Mouse (Mus musculus) thymus, postnatal 4 days (tissue): ENCODE results near the gene Eaf2.
A peak's percentile ranks its signal among the peaks of the same experiment; 100 is the strongest.

ENCODE experiments used
- DNase-seq: peaks from one replicate; pipeline ENCODE4 v3.0.0; 2021

Eaf2 gene

DNA sequence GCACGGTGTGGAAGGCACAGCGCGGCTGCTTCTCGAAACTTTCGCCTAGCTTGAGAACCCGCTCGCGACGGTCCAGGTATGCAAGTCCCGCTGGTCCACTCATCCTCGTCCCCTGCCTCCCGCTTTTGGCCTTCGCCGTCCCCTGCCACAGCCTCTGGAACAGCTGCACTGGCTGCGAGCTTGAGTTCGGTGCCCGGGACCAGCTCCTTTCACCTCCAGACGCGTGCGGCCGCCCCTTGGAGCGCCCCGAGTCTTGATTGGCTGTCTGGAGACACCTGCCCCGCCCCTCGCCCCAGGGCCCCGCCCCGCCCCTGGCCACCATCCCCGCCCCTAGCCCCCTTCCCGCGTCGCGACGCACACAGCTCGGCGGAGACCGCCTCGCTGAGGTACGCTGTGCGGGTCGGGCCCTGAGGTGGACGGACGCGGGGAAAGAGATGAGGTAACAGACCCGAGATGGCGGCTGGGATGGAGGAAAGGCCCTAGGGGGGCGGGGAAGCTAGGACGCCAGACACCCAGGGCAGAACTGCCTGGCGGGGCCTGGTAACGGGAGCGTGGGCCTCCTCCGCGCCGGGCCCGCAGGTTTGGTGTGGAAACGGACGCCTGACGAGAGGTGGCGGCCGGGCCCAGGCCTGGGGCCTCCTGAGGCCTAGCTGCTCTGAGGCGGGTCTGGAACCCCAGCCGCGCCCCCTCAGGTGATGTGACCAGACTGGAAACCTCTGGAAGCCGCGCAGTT is 46.6 kb downstream of the Eaf2 start, which contains the start of gene Iqcb1:
Gene Iqcb1, plus strand, starts transcription at position 332 of the 733 bp plus-strand sequence.
- DNase-seq: peak; percentile 93

DNA sequence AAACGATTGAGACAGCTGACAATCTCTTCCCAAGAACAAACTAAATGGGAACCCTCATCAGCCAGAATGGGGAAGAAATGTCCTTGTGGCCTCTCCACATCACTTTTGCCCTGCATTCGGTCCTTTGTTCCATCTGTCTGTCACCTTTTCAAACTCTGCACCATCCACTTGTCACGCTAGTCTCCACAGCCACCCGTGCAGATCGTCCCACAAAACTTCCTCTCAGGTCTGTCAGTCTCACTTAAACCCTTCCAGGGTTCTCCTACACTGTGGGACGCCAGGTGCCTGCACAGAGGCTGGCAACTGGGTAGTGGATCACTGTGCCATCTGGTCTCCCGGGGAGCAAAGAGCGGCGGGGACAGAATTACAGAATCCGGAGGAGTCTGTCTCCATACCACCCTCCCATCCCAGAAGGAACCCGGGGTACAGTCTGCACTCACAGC is 47.2 kb downstream of the Eaf2 start:
- no peak for DNase-seq

DNA sequence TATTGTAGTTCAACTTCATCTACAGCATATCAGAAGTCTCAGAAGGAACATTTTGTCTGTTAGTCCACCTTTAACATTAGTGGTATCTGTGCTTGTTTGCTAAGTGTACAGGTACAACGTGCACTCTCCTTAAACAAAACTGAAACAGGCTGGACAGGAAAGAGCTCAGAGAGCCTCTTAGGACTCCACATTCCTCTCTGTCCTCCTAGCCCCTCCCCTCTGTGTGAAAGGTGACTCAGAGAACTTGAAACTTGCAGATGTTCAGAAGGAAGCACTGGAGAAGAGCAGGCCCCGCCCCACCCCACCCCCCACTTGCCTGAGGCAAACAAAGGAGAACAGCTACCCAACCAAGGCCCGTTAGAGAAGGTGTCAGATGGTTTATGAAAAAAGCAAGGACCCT is 53.3 kb downstream of the Eaf2 start:
- DNase-seq: peak; percentile 58

DNA sequence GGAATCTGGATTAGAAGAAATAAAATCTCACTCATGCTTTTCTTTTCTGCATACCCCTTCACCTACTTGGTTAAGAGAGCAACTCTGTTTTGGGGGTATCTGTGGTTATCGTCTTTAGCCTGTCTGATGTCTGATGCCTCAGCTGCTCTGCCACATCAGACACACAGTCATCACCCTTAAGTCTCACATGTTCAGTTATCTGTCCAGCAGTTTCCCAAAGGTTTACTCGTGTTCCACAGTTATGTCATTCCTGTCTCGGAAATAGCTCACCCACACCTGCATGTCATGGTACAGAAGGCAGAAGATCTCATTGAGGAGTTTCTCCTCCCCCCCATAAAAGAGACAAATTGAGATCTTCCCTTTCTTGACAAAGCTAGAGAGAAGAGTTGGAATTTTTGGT is 54.1 kb downstream of the Eaf2 start:
- DNase-seq: no peak

DNA sequence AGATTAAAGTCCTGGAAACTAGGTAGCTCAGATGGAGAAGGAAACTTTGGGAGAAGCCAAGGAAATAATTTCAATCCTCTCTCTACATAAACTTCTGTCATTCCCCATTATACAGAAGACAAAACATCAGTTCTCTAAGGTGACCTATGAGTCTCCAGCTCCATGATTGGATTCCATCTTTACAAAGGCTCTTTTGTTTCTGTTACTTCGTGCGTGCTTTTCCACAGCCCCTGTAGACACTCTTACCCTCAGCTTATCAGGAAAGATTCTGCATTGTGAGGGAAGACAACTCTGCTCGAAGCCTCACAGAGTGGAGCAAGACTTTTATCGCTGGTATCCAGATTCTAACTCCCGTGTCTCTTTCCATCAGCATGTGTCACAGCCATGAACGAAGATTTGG is 54.8 kb downstream of the Eaf2 start:
- DNase-seq: no peak

DNA sequence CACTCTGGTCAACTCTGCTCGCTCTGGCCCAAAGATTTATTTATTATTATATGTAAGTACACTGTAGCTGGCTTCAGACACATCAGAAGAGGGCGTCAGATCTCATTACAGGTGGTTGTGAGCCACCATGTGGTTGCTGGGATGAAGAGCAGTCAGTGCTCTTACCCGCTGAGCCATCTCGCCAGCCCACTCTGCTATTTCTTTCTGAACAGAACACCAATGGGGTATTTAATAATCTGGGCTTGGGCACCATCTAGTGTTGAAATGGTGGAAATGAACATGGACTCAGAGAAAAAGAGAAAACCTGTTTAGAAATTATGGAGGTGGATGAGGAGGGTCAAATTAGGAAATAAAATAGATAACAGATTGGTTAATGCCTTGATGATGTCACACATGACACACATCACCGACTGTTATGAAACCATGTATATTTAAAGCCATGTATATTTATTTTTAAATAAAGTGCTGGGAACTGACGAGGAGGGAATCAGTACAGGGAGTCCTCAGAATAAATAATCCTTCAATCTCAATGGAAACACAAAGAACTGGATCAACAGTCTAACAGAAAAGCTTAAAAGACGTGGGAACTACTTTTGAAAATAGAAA is 57.4 kb downstream of the Eaf2 start:
- peak; percentile 57 for DNase-seq

DNA sequence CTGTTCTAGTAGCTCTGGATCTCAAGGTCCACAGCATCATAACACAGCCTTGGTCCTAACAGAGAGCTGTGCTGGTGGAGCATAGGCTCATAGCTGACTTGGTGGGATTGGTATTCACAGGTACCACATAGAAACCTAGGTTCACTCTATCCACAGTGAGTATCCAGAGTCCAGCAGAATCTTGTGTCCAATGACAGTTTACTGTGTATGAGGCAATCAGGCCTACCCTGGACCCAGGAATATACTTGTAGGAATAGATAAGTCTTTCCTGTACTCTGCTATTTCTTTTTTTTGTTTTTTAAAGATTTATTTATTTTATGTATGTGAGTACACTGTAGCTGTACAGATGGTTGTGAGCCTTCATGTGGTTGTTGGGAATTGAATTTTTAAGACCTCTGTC is 57.9 kb downstream of the Eaf2 start:
- DNase-seq: no peak

DNA sequence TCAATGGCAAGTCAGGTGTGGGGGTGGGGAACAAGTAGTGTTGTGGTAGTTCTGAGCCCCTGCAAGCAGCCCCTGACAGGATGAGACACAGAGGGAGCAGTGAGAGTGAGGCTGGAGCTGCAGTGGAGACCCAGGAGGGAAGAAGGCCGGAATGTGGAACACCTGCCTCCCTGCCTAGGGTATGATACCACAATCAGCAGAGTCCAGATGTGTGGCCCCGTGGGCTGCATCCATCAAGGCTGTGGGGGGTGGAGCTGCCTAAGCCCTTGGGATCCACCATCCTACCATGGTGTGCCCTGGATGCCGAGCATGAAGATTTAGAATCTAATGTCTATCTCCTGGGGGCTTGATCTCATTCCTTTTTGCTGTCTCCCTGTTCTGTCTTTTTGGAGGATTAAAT is 61.1 kb downstream of the Eaf2 start:
- no peak for DNase-seq

DNA sequence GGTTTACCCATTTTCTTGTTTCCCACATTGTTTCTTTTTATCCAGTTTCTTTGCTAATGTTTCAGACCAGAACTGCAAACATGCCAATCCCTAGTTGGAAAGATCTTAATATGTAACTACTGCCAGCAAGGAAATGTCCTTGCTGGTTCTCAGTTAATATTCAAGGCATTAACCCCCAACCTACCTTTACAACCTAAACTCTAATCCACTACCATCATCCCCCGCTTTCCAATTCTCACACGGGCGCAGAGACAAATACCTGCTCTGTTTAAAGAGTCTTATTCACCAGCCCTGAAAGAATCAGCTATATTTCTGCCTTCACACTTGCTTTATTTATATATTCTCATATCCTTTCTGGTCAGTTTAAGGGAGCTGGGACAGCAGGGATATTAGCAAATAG is 66.2 kb downstream of the Eaf2 start:
- DNase-seq: no peak

DNA sequence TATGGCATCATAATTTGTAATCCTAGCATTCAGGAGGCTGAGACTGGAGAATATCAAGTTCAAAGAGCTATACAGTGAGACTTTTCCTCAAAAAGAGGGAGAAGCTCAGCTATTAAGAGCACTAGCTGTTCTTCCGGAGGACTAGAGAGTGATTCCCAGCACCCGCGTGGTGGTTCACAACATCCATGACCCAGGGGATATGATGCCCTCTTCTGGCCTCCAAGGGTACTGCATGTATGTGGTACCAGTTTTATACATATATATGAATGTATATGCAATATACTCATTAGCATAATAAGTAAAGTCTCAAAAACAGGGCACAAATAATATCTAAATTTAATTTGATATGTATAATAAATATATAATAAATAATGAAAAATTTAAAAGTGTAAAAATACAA is 72.4 kb downstream of the Eaf2 start:
- peak; percentile 36 for DNase-seq

DNA sequence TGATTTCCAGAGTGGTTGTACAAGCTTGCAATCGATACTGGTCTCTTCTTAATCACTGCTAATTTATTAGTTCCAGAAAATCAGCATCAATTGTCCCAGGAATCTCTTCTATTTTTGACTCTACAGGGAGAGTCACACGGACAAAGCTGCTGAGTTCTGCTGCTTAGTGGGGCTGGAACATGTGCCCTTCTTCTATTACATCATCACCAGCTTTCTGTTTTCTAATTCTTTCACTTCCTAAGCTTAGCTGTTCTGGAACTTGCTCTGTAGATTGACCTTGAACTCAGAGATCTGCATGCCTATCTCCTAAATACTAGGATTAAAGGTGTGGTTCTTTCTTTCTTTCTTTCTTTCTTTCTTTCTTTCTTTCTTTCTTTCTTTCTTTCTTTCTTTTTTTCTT is 76.5 kb downstream of the Eaf2 start:
- DNase-seq: no peak

DNA sequence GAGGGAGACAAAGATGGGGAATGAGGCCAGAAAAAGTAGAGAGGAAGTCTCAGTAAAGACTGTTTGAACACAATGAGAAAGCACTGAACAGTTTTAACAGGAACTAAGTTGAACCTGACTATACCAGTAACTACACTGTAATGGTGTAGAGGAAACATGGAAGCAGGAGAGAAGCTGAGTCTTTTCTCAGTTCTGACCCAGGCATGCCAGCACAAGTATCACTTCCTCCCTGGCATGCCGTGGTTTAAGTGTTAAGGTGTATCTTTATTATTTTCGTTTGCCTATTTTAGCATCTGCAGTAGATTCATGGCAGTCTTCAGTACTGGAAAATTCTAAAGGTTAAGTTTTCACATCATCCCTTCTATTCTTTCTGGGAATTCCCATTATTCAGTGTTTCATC is 79.8 kb downstream of the Eaf2 start:
- DNase-seq: no peak

DNA sequence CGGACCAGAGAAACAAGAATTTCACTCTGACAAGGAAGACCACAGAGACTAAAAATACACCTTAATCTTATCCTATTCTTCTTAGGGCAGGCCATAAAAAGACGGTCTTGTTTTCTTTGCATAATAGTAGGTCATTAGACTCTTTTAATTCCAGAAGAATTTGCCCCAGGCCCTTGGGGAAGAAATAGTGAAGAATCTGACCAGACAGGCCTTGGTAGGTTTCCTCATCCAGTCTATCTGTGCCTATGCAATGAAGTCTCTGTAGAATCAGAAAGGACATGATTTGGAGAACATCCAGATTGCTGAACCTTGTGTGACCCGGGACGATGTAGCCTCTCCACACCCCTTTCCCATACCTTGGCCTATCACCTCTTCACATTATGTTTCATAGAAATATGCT is 84.6 kb downstream of the Eaf2 start:
- no peak for DNase-seq

DNA sequence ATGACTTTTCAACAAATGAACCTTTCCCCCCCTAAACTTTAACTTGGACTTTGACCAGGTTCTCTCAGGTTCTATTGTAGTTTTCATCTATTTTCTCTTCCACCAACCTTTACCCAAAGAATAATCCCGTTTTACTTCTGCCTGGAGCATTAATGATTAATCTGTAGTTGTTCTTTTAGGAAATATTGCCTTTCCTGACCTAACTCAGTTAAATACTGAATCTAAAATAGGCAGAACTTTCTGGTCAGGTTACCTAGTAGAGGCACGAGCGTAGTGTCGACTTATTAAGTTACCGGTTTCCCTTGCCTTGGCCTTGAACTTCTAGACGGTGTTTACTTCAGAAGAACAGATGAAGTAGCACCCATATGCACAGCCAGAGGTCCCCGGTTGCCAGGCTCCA is 88.3 kb downstream of the Eaf2 start:
- no peak for DNase-seq

DNA sequence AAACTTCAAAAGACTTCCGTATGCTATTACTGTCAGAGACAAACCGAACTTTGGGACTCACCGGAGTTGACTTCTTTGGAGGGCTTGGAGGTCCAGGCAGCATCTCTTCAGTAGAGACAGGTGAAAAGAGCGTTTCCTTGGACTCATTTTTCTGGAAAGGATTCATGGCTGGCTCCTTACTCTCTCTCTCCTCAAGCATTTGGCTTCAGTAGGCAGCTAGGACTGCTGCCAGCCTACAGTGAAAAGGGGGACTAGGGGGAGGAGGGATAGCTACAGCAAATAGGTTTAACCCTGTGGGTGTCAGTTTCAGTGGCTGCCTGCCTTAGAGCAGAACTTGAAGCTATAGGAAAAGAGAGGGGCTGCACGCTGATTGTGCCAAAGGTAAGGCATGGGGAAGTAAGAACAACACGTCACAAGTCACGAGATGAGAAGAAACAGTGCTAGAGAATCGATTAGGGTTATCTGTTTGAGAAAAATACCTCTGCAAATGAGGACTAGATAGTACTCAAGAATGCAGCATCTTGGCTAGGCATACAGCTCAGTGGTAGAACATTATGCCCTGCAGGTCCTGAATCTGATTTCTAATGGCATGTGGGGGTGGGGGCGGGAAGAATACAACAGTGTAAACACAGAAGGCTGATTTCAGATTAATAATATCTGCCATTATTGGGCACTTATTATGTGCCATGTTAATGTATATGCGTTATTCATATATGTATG is 90.0 kb downstream of the Eaf2 start, which contains the start of gene Slc15a2:
Gene Slc15a2, minus strand, starts transcription at position 369 of the 720 bp plus-strand sequence.
- no peak for DNase-seq

DNA sequence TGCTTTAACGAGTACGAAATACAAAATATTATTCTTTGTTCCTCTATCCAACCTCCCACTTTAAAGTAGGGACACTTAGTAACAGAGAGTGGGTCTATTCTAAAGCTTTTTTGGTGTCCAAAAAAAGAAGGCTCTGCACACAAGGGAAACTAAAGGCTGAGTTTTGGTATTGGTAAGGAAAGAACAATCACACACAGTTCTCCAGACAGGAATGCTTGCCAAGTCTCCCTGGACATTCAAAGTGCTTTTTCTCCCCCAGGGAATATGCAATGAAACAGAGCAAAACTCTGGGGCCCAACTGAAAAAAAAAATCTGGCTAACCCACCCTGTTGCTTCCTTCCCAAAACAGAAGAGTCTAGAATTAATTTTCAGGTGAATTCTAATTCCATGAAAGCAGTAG is 90.7 kb downstream of the Eaf2 start:
- no peak for DNase-seq

DNA sequence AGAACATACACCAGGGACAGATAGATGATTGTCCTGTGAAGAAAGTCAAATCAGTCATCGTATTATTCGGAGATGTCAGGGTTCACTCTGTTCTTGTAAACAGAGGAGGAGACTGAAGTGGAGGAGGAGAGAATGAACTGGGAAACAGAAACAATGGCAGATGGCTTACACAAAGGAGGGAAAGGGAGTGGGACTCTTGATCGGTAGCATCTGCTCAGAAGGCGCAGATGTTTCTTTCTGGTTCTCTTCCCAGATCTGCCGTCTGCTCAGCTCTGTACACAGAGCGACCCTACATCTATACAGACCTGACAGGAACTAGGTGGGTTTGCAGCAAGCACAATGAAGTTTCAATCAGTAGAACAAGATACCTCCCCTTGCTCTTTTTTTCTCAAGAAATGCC is 99.1 kb downstream of the Eaf2 start:
- no peak for DNase-seq

DNA sequence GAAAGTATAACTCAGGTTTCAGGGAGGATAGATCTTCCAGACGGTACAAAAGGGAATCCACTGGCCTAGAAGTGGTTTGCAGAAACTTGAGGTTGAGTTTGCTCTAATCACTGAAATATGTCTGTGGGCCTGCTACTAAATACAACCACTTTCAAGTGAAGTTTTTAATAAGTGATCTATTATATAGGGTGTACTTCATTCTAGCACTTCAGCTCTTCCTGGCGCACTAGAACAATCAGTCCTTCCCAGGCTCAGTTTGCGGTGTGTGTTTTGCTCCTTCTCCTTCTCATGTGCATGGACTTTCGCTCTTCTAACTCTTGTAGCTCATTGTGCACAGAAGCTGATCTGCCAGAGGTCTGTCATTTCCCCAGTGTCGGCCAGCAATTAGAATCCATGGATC is 101.8 kb downstream of the Eaf2 start:
- DNase-seq: no peak

DNA sequence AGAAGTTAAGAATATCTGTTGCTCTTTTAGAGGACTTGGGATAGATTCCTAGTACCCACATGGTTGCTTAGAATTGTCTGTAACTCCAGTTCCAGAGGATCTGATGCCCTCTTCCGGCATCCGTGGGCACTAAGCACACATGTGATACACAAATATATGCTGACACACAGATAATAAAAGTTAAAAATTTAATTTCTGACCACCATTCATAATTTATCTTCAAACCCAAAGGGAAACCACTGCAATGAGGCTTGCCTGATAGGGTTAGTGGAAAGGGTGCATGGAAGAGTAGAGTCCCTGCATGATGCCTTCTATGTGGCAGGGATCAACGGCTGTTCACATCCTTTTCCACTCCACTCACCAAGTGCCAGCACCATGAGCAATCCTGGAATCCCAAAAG is 103.1 kb downstream of the Eaf2 start:
- no peak for DNase-seq

DNA sequence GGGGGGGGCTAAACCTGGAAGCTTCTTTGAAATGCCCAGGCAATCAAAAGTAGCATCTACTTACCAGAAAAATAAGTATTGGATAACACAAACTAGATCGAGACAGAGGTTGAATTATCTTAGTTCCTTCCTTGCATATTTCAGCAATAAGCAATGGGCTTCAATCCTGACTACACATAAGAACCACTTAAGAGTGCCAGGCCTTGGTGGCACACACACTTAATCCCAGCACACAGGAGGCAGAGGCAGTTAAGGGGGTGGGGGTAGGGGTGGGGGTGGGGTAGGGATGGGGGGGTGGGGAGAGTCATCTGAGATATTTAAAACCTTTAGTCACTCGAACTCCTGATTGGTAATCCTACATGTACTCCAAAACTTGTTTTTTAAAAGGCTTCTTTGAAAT is 103.6 kb downstream of the Eaf2 start:
- DNase-seq: no peak

DNA sequence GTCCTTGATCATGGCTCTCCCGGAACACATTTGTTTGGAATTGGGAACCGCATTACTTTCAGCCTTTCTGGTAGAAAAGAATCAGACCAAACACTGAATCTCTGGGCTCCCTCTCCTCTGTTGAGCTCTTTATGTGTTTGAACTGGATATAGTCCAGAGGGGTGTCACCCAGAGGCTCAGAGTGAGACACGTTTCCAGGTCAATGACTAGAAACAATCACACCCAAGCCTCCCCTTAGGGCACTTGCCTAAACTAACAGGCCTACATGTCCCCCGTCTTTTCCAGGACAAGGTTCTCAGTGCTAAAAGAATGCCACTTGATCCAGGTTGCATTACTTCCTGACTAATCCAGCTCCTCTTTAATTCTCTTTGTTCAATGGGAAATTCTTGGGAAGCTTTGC is 104.0 kb downstream of the Eaf2 start:
- DNase-seq: no peak

DNA sequence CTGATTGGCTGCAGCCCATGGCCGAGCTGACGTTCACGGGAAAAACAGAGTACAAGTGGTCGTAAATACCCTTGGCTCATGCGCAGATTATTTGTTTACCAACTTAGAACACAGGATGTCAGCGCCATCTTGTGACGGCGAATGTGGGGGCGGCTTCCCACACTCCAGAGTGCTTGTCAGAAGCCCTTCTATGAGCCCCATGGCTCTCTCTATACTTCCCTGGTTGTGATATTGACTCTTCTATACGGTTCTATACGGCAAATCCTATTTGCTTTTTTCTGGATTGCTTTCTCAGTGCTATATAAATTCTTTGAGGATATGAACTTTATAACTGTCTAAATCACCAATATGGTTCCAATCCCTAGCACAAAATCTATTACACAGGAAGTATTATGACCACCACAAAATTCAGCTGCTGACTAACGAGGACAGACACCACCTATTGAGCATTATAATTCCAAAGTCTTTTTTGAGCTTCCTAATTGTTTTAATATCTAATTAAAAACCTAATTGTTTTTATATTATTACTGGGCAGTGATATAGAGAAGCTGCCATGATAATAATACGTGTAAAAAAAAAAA is 104.5 kb downstream of the Eaf2 start:
- peak; percentile 38 for DNase-seq

DNA sequence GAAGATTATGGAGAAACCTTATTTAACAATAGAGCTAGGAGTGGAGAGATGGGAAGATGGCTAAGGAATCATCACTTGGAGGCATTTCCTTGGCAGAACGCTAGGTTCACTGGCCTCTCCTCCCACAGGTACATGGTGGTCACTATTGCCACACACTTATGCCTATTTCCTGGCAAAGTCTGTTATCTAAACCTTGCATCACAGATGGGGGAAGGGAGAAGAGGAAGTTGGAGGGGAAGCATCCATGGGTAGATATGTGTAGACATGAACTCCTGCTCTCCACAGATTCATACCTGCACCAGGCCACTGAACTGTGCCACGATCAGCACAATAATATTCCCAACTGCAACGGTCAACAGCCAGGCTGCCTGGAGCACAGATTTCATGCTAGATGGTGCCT is 122.8 kb downstream of the Eaf2 start:
- DNase-seq: no peak

DNA sequence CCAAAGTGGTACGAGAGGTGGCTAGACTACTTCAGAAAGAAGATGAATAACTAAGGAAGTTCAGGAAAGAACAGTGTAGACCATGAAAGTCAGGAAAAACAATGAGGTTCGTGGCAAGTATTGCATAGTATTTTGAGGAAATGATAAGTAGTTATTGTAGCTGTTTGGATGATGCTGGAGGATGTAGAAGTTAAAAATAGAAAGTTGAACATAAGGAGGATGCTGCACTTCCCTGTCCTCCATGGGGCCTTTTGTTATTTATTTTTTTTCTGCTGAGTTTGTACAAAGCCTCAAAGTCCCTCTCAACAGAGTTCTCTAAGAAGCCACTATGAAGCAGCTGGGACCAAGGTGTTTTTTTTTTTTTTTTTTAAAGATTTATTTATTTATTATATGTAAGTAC is 127.0 kb downstream of the Eaf2 start:
- DNase-seq: no peak
